In the genomic region with DNA sequence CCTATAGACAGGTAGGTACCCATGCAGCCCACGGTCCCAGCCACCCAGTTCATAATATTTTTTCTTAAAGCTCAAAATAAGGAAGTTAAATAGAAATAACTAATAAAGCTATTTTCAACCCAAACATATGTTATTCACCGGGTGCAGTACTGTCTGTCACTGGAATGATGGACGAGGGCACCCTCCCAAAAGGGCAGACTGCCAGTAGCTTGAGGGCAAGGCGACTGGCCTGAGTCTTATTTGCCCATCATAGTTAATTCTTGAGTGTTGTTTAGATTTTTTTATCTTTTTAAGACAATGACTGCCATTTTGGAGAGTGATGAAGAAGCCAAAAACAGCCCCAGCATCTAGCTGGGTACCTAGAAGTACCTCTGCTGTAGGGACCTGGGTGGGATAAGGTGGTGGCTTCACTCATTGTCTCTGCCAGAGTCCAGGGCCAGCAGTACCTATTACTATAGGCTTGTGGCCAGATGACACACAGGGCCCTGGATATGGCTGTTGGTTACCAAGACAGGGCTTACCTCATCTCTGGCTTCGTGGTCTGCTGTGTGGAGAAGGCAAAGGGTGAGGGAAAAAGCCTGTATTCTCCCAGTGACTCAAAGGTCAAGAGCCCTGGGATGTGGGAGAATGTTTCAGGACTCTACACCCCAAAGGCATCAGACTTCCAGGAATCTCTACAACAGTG, we compare ENCODE assay signal across 17 mouse cellular contexts. TPM values are rescaled to one million over a fixed set of nuclear protein-coding genes. Genes with fewer than 3 reads are reported as not detected.
DNase-seq lines count a peak whose midpoint lies in the region; ATAC-seq and TF ChIP-seq lines count a peak whose summit lies in the region.
"Had no signal": no experiment of that assay in that cellular context is flagged by ENCODE, and none has a peak within 500 bp of the region (broad histone marks: within the 10 kb centered on the region; RNA-seq: fewer than 3 reads in every experiment).

No protein-coding gene starts in this region.

- no peaks in the 10 kb centered on the region for H3K27me3 ChIP-seq in stomach, postnatal 0 days (ENCODE audit: control insufficient read depth, insufficient read depth, low read length)
- H3K27me3 ChIP-seq: liver, embryonic 13.5 days; neural tube, embryonic 13.5 days had no signal

- intact Hi-C loops in left cerebral cortex, postnatal 4 days (cut with DNase I), result no loop called here
- intact Hi-C loops in left cerebral cortex, postnatal 10 days (cut with DNase I), result no loop called here

- no peaks in the 10 kb centered on the region for H3K9me3 ChIP-seq in stomach, postnatal 0 days (ENCODE audit: control insufficient read depth, low read length)
- H3K9me3 ChIP-seq: liver, embryonic 13.5 days; neural tube, embryonic 13.5 days had no signal

- no peaks in the 10 kb centered on the region for H3K36me3 ChIP-seq in stomach, postnatal 0 days (ENCODE audit: control insufficient read depth, insufficient read depth, low read length)
- H3K36me3 ChIP-seq: liver, embryonic 13.5 days; neural tube, embryonic 13.5 days had no signal

- DNase-seq in left cerebral cortex, postnatal 4 days, result peak; percentile 89
- no peak for DNase-seq in left cerebral cortex, postnatal 10 days (ENCODE audit: extremely low spot score in 1 of 2, low spot score in 2 of 2)
- DNase-seq in adrenal gland, adult 2 months, result peak; percentile 87
- DNase-seq in cerebellum, adult 18-20 months, result peak; percentile 71 to 77
- DNase-seq in stomach, postnatal 0 days (ENCODE audit: low spot score), result no peak
- no peak for DNase-seq in left cerebral cortex, adult 18-20 months (ENCODE audit: low spot score in 2 of 2)
- no peak for DNase-seq in spleen, postnatal 10 days (ENCODE audit: low spot score in 2 of 2)
- DNase-seq: heart, adult 11 months; heart, postnatal 36 days; liver, embryonic 13.5 days; lung, postnatal 36 days; midbrain, embryonic 14.5 days; thymus, postnatal 4 days had no signal

- TF ChIP-seq EP300 in stomach, postnatal 0 days (optimal IDR thresholded peaks at IDR 0.05), result no peak

- no peaks in the 10 kb centered on the region for H3K4me1 ChIP-seq in stomach, postnatal 0 days (replicated peaks; ENCODE audit: control insufficient read depth, insufficient read depth)
- H3K4me1 ChIP-seq: neural tube, embryonic 13.5 days had no signal

- no peak overlapping the region for H3K4me2 ChIP-seq in stomach, postnatal 0 days (replicated peaks; ENCODE audit: low read depth)
- H3K4me2 ChIP-seq: liver, embryonic 13.5 days; neural tube, embryonic 13.5 days had no signal

- H3K4me3 ChIP-seq in stomach, postnatal 0 days (ENCODE audit: low read depth, low read length), result no peak overlapping the region
- H3K4me3 ChIP-seq: liver, embryonic 13.5 days; neural tube, embryonic 13.5 days had no signal

- TF ChIP-seq CTCF in stomach, postnatal 0 days (IDR thresholded peaks at IDR 0.05; ENCODE audit: low read depth), result no peak

- 66% methylated on average over 5 of the region's 5 CpGs for WGBS in stomach, postnatal 0 days

- 0 out of 2 replicates have a peak, but pooled peaks have one; percentile 24 for ATAC-seq in stomach, postnatal 0 days (ENCODE audit: low FRiP score, low TSS enrichment)
- ATAC-seq: intestine, postnatal 0 days had no signal

- no peak overlapping the region for H3K27ac ChIP-seq in stomach, postnatal 0 days (replicated peaks)
- H3K27ac ChIP-seq: liver, embryonic 13.5 days; neural tube, embryonic 13.5 days had no signal

- no peak overlapping the region for H3K9ac ChIP-seq in stomach, postnatal 0 days (ENCODE audit: low read length)
- H3K9ac ChIP-seq: liver, embryonic 13.5 days; neural tube, embryonic 13.5 days had no signal

RNA-seq across cellular contexts. Expression of a gene that starts 6.2 kb away (rescaled TPM):
- total RNA-seq in left cerebral cortex, postnatal 4 days (2021), result not detected
- not detected for total RNA-seq in left cerebral cortex, postnatal 10 days (2021)
- total RNA-seq in adrenal gland, adult 2 months (2021), result not detected
- not detected in 2 replicates for polyA plus RNA-seq in adrenal gland, adult 2 months (2012; rRNA removed)
- 0.25 and 0.29 TPM in 2 replicates for polyA plus RNA-seq in stomach, postnatal 0 days (2015; fragmentation: Nextera tagmentation; extraction: Ambion mirVana)
- not detected for total RNA-seq in left cerebral cortex, adult 18-20 months (2021)
- total RNA-seq: common myeloid progenitor, adult 5-6 weeks; heart, postnatal 36 days; left cerebral cortex, postnatal 14 days had no signal
- polyA plus RNA-seq: midbrain, embryonic 14.5 days; neural tube, embryonic 13.5 days had no signal

RNA-seq across cellular contexts. Expression of a gene that starts 31.2 kb away (rescaled TPM):
- under 1 TPM in 1 of 2 experiments, not detected in 1; 0.30 TPM for total RNA-seq in left cerebral cortex, postnatal 4 days (2021)
- not detected for total RNA-seq in left cerebral cortex, postnatal 10 days (2021)
- not detected for total RNA-seq in adrenal gland, adult 2 months (2021)
- 0.09 and 0.19 TPM in 2 replicates for polyA plus RNA-seq in adrenal gland, adult 2 months (2012; rRNA removed)
- 11.8 and 13.2 TPM in 2 replicates for polyA plus RNA-seq in stomach, postnatal 0 days (2015; fragmentation: Nextera tagmentation; extraction: Ambion mirVana)
- total RNA-seq in left cerebral cortex, adult 18-20 months (2021), result not detected
- total RNA-seq: common myeloid progenitor, adult 5-6 weeks; heart, postnatal 36 days; left cerebral cortex, postnatal 14 days had no signal
- polyA plus RNA-seq: midbrain, embryonic 14.5 days; neural tube, embryonic 13.5 days had no signal

RNA-seq across cellular contexts. Expression of a gene that starts 33.7 kb away (rescaled TPM):
- not detected for total RNA-seq in left cerebral cortex, postnatal 4 days (2021)
- total RNA-seq in left cerebral cortex, postnatal 10 days (2021), result not detected
- not detected for total RNA-seq in adrenal gland, adult 2 months (2021)
- 0.18 TPM in 1 of 2 replicates, not detected in the other for polyA plus RNA-seq in adrenal gland, adult 2 months (2012; rRNA removed)
- 0.34 and 0.48 TPM in 2 replicates for polyA plus RNA-seq in stomach, postnatal 0 days (2015; fragmentation: Nextera tagmentation; extraction: Ambion mirVana)
- total RNA-seq in left cerebral cortex, adult 18-20 months (2021), result not detected
- total RNA-seq: common myeloid progenitor, adult 5-6 weeks; heart, postnatal 36 days; left cerebral cortex, postnatal 14 days had no signal
- polyA plus RNA-seq: intestine, postnatal 0 days; midbrain, embryonic 14.5 days; neural tube, embryonic 13.5 days had no signal

RNA-seq across cellular contexts. Expression of a gene that starts 47.8 kb away (rescaled TPM):
- total RNA-seq in left cerebral cortex, postnatal 4 days (2021), result not detected
- total RNA-seq in left cerebral cortex, postnatal 10 days (2021), result not detected
- not detected for total RNA-seq in adrenal gland, adult 2 months (2021)
- 0.19 and 0.20 TPM in 2 replicates for polyA plus RNA-seq in adrenal gland, adult 2 months (2012; rRNA removed)
- not detected in 2 replicates for polyA plus RNA-seq in stomach, postnatal 0 days (2015; fragmentation: Nextera tagmentation; extraction: Ambion mirVana)
- total RNA-seq in left cerebral cortex, adult 18-20 months (2021), result under 1 TPM; 0.19 to 0.21 TPM
- total RNA-seq: common myeloid progenitor, adult 5-6 weeks; left cerebral cortex, postnatal 14 days had no signal
- polyA plus RNA-seq: intestine, postnatal 0 days; liver, embryonic 13.5 days had no signal

RNA-seq across cellular contexts. Expression of a gene that starts 48.9 kb away (rescaled TPM):
- total RNA-seq in left cerebral cortex, postnatal 4 days (2021), result not detected
- total RNA-seq in left cerebral cortex, postnatal 10 days (2021), result not detected
- not detected for total RNA-seq in adrenal gland, adult 2 months (2021)
- not detected in 2 replicates for polyA plus RNA-seq in adrenal gland, adult 2 months (2012; rRNA removed)
- 113 and 133 TPM in 2 replicates for polyA plus RNA-seq in stomach, postnatal 0 days (2015; fragmentation: Nextera tagmentation; extraction: Ambion mirVana)
- total RNA-seq in left cerebral cortex, adult 18-20 months (2021), result not detected
- total RNA-seq: common myeloid progenitor, adult 5-6 weeks; heart, postnatal 36 days; left cerebral cortex, postnatal 14 days had no signal
- polyA plus RNA-seq: midbrain, embryonic 14.5 days; neural tube, embryonic 13.5 days had no signal

Comparison
In these comparisons a context has a peak if more than half of its experiments do, and no peak if none do; other contexts are left out.
1. DNase-seq: peak in left cerebral cortex, postnatal 4 days (single experiment), adrenal gland, adult 2 months (single experiment) and cerebellum, adult 18-20 months (2 of 2); none in left cerebral cortex, postnatal 10 days (0 of 2), stomach, postnatal 0 days (single experiment), left cerebral cortex, adult 18-20 months (0 of 2) and spleen, postnatal 10 days (0 of 2).